Mouse (Mus musculus): ENCODE data around the gene Plac1.

DNA sequence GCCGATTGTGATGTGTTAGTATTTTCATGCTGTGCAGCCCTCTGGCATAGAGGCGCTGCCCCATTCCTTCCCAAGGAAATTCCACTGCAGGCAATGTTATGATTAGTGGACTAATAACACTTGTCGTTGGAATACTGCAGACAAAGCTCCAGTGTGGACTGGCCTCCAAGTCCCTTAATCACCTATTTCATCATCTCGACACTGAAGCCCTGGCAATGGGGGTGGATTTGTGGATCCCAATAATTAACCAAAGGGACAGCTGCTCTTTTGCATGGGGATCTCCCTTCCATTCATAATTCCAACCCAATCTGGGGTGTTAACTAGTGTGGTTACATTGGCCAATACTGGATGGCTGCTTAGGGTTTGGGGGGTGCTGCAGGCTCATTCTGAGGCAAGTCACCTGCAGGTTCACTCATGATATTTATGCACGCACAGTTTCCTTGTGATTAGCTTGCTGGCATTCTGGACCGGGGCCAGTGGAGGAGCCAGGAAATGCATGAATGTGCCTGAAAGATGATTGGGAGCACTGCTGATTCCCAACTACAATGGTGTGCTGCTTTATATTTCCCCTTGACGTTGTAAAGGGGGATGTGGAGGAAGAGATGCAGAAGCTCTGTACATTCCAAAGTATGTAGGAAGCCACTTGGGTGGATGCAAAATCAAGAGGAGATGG is 25.2 kb downstream of the Plac1 start:
- TF ChIP-seq CTCF (IDR thresholded peaks at IDR 0.05; ENCODE audit: extremely low read depth, insufficient read depth, low read length) (no peak), POLR2A (IDR thresholded peaks at IDR 0.05; ENCODE audit: extremely low read depth, insufficient read depth, low read length) (no peak)

All from cortical plate, adult 2 months (tissue).